Mouse (Mus musculus) T-cell, adult 2 months (primary cell): ENCODE measurements around the gene Ifna2.

Experiments
- DNase-seq: peaks from one replicate; pipeline ENCODE4 v3.0.0; 2022; ENCODE audit warnings: low spot score

Ifna2 gene

DNA sequence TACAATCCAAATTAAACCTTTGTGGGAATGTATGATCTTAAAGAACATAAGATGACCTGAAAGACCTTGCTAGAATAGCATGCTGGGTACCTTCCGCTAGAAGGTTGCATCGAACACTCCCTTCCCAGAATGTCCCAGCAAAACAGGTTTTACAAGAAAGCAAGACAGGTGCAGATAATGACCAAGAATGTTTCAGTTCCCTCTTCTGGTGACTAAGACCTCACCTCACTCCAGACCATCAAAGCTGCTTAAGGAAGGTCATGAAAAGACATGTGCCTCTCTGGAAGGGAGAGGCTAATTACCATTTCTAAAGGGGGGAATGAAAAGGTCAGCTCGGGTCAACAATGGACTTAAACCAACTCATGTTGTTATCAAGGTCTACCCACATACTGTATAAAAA is 30.1 kb downstream of the Ifna2 start:
- no peak for DNase-seq

GRCm38 (mm10) chr4:88644359-88644758 is 39.4 kb downstream of the Ifna2 start, which contains the start of gene Ifna13:
Gene Ifna13 (minus strand): TSS chr4:88644459.
- DNase-seq: no peak

GRCm38 (mm10) chr4:88642526-88642925 is 41.2 kb downstream of the Ifna2 start:
- no peak for DNase-seq

GRCm38 (mm10) chr4:88641077-88641831 is 42.5 kb downstream of the Ifna2 start:
- peak; percentile 85 for DNase-seq

- no peak for DNase-seq
Observed at GRCm38 (mm10) chr4:88640704-88641076, 43.0 kb downstream of the Ifna2 start.

DNA sequence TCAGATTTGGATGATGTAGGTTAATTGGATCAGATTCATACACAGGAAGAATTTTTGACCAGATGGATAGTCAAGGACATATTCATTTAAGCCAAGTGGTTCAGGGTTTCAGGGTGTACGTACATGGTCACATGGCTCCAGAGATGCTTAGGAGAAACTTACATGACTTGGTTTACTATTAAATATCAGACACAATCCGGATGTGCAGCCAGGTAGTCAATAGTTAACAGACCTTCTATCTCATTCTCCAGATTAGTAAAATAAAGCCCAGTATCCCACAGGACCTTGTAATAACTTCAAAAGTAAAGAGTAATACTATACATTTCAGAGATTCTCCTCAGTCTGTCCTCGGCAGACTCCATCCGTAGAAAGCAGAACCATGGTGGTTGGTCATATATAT is 49.4 kb downstream of the Ifna2 start, which contains the start of gene C87499:
Gene C87499 (minus strand): TSS at position 101 of the 400 bp plus-strand sequence.
- no peak for DNase-seq
